Mouse (Mus musculus) cerebellum, postnatal 10 days (tissue): Measurements from ENCODE around the gene Ccnd1.
A peak's percentile ranks its signal among the peaks of the same experiment; 100 is the strongest.

Experiments
- DNase-seq, 2 experiments: peaks; one replicate each; pipeline ENCODE4 v3.0.0; 2021; ENCODE audit warnings: mixed read lengths in 2 of 2

Gene Ccnd1

DNA sequence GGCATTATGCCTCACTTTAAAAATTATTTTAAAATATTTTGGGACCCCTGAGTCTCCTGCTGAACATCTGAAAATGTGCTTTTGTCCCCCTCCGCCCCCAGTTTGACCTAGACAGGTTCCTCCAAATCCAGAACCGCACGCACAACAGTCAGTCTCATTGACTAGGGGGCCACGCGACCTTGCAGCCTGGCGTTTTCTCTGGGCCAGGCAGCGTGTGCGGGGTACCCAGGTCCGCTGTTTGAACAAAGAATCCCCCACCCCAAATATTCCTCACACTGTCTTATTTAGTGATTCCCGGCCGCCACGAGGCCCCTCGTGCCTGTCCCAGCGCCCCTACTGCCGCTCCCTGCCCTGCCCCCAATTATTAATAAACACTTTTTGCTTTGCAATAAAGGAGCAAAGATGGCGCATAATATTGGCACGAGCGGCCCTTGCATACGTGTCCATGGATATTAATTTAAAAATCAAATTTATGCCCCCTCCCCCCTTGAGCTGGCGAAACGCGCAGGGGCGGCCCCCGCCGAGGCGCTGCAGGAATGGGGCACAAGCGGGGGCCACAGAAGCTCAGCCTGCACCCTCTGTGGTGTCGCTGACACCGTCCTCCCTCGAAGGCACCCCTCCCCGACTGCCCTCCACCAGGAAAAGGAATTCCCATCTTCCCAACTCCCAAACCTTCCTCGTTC lies 923 bp downstream of the Ccnd1 start:
- peak; percentile 41 to 48 for DNase-seq

DNA sequence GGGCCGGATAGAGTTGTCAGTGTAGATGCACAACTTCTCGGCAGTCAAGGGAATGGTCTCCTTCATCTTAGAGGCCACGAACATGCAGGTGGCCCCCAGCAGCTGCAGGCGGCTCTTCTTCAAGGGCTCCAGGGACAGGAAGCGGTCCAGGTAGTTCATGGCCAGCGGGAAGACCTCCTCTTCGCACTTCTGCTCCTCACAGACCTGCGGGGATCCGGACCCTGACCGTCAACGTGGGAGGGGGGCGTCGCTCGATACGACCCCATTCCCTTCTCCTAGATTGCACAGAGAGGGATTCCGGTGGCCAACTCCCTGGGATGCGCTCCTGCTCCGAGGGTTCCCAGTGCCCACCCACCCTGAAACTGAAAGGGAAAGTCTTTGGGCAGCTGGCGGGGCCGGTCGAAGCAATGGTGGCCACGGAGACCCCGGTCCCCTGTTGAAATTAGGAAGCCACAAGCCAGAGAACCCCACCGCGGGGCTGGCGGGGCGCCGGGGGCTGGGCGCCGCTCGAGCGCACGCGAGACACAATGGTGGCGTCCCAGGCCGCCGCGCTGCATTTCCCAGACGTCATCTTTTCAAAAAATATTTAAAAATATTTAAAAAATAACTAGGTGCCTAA lies 1.7 kb downstream of the Ccnd1 start:
- DNase-seq: peak; percentile 55 to 65

DNA sequence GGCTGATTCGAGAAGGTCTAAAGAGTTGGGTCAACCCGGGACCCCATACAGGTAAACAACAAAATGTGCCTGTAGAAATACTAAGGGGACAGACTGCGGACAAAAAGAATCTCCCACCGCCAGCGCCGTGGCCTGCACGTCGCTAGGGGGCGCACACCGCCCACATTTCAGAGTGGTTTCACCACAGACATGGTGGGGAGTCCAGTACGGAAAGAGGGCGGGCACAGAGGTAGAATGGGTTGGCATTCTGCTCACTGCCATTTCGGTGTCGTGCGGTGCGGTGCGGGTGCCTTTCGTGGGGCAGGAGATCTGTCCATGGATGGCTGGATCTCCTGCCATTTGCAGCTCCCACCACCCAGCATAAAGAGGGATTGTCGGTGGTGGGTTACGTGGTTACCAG lies 2.2 kb downstream of the Ccnd1 start:
- DNase-seq: peak; percentile 96 to 97

DNA sequence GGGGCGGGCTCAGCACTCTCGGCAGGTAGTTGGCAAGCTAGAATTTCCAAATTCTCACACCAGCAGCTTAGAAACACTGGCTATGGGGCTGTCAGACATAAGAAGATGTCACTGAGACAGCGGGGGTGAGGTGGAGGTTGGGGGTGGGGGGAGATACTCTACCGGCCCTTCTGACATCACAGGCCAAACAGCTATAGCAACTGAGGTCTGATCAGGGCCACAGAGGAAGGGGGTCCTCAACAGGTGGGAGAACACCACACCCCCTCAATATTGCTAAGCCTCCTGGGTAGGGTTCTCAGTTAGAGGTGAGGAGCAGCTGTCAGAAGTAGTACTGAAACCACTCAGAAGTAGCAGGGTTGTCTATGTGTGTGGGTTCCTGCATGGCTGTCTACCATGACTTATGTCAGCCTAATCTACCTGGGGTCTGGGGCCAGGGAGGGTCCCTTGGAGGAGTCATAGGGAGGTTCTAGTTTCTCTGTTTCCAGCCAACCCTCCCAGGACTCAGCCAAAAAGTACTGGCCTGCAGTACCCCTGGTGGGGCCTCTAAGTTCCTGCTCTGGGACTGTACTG lies 3.3 kb downstream of the Ccnd1 start:
- peak in 1 of 2 experiments; percentile 36 for DNase-seq

DNA sequence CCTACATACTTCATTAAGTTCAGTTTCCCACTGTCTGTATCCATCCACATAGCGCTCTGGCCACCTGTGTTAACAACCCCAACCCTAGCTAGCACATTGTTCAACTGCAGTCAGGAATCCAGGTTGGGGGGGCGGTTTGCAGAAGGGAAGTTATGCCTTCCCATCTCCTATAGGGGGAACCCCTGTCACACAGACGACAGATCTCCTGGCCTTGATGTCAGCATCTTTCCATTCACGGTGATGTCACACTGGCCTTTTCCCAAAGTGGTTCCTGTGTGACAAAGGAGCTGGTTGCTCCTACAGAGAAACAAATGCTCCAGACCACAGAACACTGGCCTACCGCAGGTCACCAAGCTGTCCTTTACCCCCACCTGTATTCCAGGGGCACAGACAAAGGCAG lies 4.2 kb downstream of the Ccnd1 start:
- DNase-seq: peak; percentile 85 to 88

DNA sequence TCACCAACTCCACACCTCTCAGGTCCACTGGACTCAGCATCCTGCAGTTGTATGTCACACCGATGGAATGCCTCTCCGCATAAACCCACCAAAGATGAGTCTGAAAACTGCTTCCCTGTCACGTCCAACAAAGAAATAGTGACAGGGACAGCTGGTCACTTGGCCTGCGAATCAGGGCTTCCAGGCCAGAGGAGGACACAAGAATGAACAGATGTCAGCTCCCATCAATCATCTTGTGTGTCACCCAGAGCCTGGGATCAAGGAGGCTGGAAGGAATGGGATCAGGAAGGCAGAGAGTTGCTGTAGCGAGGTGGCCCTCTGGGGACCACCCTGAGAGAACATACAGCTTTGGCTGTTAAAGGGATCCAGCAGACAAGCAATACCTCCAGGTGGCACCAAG lies 4.8 kb downstream of the Ccnd1 start:
- peak; percentile 28 to 36 for DNase-seq

DNA sequence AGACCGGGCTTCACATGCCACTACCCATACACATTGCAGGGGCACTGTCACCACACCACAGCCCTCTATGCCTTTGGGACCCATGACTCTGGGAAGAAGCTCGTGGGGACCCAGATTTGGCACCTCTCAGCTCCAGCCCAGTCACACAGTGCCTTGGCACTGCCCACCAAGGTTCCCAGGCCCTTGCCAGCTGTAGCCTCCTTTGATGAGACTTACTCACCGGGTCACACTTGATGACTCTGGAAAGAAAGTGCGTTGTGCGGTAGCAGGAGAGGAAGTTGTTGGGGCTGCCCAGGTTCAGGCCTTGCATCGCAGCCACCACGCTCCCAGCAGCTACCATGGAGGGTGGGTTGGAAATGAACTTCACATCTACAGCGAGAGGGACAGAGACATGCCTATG lies 5.9 kb downstream of the Ccnd1 start:
- DNase-seq: peak; percentile 21 to 26

DNA sequence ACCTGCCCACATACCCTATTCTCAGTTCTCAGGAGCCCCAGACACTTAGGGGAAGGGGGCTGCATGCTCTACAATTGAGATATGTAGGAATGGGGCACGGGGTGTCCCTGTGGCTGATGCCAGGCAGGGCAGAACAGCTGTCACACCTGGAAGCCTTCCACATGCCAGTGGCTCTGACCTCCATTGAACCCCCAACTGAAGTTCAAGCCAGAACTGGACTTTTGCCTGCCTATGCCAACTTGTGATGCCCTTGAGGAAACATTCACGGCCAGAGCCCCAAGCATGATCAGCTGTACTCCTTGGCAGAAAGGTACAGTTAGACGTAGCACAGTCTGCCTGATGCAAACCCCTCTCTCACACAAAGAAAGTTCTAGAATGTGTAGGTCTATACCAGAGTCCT lies 6.4 kb downstream of the Ccnd1 start:
- peak; percentile 26 to 29 for DNase-seq

DNA sequence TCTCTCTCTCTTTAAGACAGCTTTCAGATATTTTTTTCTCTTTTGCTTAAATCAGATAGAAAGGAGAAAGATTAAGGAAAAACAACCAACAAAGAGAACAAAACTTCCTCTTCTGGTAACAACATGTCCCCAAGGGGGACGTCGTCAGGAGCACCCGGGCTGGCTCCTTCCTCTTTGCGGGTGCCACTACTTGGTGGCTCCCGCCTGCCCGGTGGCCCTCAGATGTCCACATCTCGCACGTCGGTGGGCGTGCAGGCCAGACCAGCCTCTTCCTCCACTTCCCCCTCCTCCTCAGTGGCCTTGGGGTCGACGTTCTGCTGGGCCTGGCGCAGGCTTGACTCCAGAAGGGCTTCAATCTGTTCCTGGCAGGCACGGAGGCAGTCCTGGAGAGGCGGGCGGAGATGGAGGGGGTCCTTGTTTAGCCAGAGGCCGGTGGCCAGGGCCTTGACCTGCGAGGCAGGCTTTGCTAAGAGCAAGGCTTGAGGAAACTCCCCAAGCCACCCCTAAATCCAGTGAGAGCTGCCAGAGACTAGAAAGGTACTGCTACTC lies 7.3 kb downstream of the Ccnd1 start:
- DNase-seq: peak; percentile 66 to 80

DNA sequence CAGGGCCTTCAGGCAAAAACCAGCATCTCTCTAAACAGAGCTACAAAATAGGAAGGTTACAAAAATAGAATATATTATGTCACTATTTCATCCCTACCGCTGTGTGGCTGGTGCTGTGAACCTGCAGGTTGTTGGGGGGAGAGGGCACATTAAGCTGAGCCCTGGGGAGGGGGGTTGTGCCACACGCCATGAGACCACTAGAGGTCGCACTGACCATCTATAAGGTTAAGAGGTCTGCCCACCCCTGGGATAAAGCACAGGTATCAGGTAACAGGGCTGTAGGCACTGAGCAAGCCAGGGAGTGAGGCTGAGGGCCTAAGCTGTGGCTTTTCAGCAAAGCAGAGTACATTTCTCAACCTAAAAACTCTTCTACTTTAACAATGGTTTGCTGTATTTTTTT lies 7.9 kb downstream of the Ccnd1 start:
- peak; percentile 78 to 82 for DNase-seq

DNA sequence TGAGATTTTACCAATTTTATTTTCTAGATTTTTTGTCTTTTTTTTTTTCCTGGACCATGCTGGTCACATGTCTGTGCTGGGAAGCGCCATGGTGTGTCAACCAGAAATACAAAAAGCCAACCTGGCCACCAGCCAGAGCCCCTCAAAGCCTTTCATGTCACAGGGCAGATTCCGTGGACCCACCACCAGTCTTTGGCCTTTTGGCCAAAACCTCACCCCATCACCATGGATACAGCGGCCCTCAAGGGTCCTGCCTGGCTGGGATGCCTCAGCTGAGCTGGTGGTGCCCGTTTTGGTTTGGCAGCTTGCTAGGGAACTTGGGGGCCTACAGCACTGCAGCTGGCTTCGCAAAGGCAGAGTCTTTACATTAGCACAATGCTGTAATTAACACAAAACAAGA lies 9.8 kb downstream of the Ccnd1 start:
- DNase-seq: peak; percentile 61 to 73

DNA sequence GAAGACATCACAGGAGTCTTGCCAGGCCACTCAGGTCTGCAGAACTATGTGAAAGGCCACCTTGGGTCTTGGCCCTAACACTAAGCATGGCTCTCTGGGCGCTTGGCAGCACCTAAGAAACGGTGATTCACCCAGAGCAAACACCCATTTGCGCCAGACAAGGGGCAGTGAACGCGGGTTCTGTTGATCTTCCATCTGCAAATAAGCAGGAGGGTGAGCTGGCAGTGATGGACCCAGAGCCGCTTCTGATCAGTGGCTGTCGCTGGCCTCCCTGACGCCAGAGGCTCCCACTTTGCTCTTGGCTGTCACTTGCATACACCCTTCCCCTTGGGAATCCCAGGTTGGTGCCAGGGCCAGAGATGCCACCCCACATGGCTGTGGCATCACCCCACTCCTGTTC lies 10.2 kb downstream of the Ccnd1 start:
- DNase-seq: peak; percentile 39 to 49

DNA sequence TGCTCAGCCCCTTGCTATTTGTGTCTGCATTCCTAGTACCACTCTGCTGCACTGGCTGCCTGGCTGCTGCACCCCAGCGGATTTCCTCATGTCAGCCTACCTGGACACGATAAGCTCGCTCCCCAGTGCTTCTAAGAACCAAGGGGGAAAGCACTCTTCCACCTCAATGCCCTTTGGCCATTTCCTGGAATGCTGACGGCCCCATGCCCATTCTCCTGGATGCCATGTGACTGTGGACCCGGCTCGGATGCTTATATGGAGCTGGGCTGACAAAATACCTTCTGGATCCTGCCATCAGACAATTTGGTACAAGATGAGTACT lies 10.9 kb downstream of the Ccnd1 start:
- DNase-seq: peak in 1 of 2 experiments; percentile 20

DNA sequence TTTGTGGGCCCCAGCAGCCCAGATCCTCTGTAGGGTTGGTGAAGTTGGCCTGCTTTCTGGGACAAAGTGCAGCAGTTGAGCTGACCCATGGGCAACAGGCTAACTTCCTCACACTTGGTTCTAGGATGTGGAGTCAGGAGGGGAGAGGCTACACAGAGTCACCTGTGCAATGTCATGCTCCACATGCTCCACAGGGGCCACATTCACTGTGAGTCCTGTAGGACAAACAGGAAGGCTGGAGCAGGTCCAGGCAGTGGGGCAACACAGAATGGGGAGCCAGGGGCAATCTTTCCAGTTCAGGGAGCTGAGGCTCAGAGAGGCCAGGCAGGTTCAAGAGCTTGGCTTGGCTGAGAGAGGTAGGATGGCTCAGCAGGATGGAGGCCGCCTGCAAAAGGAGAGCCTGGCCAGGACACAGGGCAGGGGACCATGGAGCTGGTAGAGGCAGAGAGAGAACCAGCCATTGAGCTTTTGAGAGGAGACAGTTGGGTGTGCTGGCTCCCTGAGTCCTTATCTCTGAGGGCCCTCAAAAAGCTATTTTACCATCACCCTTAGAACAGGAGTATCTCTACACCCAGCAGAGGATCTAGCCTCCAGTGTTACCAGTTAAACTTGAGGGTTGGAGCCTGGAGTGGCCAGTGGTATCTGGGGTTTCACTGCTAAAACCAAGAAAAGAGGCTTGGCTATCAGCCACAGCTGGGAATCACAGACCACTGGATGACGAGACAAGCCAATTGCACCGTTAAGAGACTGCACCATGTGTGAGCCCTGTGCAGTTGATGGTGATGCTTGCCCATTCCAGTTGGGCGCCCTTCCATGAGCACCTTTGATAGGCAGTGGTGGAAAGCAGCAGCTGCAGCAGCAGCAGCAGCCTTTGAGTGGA lies 11.5 kb downstream of the Ccnd1 start:
- peak; percentile 24 to 27 for DNase-seq

DNA sequence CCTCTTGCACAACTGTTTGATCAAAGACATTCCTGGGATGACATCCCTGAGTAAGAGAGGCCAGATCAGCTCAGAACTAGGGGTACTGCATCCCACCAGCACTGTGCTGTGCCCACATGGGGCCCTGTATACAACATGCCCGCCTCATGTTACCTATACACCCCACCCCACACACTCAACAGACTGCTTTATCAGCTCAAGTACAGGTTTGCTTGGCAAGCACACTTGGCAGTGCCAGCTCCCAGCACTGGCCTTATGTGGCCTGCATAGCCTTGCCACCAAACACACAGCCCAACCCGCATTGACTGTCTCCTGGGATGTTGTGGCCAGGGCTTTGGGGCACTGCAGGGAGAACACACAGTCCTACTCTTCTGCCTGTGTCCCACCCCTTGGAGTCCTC lies 12.1 kb downstream of the Ccnd1 start:
- peak in 1 of 2 experiments; percentile 27 for DNase-seq

DNA sequence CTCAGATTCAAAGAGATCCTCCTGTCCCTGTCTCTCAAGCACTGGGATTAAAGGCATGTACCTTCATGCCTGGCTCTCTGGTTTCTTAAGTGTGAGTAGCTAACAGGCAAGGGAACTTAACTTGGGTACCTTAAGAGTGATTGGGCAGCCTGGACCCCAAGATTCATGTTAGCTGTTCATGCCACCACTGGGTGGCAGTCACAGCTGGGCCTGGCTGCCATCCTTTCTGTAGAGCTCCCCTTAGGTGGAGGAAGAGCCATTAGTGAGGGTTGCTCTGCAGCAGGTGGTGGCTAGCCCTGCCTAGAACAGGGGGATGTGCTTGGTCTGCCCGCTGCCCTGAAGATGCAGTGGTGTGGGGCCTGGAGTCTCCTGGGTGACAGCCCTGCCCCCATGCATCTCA lies 20.9 kb downstream of the Ccnd1 start:
- no peak for DNase-seq

DNA sequence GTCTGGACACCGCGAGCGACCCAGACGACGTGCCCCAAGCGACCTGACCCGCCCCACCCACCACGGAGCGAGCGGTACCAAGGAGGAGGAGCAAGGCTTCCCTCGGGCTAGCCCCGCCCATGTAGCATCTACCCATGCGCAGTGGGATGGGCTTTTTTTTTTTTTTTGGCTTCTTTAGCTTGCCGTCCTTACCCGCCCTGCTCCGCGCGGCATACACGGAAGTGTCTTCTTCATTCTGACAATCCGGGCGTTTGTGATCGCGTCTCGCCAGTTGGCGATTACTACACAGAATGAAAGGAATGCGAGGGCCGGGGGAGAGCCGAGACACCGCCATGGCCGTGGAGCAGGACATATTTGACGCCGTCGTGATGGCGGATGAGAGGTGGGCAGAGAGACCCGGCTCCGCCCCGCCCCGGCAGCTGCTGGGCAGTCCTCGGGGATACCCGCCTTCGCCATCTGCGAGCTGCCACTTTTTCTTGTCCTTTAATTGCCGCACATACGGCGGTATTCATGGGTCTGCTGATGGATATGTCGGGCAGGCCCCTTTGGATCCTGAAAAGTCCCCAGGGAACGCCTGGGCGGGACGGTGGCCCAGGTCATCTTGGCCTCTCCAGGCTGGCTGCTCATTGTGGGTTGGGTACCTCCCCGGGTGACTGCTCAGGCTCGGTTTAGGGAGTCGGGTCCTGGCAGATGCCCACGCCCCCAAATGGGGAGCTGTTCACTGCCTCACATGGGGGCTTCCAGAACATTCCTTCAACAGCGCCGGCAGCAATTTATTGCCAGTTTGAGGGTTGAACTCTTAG lies 24.6 kb downstream of the Ccnd1 start, which contains the start of gene LTO1:
Gene LTO1 (plus strand): TSS at position 153 of the 803 bp plus-strand sequence.
- peak; percentile 93 to 95 for DNase-seq

DNA sequence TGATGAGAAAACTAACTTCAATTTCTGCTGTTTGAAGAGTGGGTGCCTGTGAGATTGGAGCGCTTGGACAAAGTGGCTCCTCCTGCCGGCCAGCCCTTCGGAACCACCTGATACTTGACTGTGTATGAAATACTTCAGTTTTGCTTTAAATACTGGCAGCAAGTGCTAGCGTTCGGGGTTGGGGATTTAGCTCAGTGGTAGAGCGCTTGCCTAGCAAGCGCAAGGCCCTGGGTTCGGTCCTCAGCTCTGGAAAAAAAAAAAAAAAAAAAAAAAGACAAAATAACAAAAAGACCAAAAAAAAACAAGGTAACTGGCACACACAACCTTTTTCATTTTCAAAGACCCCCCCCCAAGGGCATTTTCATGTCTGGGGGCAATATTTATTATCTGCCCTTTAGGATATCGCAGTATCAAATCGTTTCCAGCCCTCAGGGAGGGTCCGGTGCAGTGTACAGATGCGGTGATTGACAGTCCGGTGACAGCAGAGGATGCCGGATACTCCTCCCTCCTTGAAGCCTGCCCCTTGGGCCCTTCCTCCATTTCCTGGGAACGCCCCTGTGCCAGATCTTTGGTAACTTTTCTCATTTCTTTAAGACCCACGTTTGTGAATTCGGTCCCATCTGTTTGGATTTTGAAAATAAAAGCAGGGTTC lies 25.3 kb downstream of the Ccnd1 start:
- DNase-seq: peak; percentile 50 to 53

DNA sequence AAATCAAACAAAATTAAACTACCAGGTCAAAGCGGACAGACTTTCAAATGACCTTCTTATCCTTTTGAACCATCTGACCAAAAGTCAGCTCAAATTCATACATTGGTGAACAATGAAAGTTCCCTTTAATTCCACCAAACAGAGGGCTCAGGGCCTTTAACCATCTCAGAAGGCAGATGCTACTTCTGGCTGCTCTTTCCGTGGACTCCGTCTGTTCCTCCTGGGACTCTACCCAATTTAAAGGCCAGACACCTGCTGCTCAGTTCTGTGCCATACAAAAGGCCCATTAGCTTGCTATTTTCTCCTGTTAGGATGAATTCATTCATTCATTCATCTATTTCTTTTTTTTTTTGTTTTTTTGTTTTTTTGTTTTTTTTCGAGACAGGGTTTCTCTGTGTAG lies 26.8 kb downstream of the Ccnd1 start:
- DNase-seq: peak; percentile 67 to 69

DNA sequence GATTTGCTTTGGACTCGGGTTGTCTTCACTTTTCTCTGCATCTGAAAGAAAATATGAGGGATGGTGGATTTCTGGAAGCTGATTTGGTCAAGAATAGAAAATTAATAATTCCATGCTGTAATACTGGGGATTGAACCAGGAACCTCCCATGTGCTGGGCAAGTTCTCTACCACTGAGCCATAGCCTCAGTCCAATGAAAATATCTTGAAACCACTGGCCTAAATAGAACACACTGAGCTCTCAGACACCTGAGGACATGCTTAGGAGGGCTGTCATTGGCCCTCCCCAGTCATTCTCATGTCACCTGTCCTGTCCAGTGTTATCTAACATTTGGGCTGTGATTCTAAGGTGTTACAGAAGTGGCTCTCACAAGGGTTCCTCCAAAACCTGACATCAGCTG lies 28.6 kb downstream of the Ccnd1 start:
- no peak for DNase-seq

DNA sequence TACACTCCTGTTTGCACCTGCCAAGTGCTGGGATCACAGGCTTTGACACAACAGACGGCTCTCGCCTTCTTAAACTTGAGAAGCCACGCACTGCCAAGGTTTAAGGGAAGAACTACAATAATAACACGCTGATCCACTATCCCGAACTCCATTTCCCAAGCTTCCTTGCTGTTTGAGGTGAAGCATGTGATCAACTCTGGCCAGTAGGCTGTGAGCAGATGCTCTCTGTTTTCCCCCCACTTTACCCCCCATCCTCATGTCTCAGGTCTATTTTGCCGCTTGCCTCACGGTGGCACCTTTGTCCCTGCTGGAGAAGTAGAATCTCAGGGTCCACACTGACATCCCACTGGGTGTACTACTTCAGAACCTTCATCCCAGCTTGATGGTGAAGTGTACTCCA lies 31.0 kb downstream of the Ccnd1 start:
- peak; percentile 24 to 37 for DNase-seq

DNA sequence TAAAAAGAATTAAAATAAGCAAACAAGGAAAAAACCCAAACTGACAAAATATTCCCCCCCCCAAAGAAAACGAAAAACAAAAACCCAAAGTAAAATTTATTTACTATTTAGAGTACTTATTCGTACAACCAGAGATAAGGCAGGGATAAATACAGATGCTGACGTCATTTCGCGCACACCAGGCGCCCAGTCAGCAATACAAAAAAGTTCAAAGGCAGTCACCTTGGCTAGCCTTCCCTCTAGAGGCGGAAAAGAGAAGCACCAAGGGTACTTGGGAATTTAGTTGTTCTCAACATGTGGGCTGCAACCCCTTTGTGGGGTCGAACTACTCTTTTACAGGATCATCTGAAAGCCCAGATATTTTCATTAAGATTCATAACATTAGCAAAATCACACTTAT lies 31.9 kb downstream of the Ccnd1 start:
- DNase-seq: no peak
